In genomic region chr4:123748726-123749415, GRCm38 (mm10) we compare ENCODE assay signal across 8 mouse cellular contexts. TPM values are rescaled to one million over a fixed set of nuclear protein-coding genes. Genes with fewer than 3 reads are reported as not detected.
DNase-seq lines count a peak whose midpoint lies in the region; ATAC-seq and TF ChIP-seq lines count a peak whose summit lies in the region.

No protein-coding gene starts in this region.

- 13% methylated on average over 10 of the region's 10 CpGs for WGBS in lung, embryonic 14.5 days
- WGBS in neural tube, embryonic 13.5 days, result 14% methylated on average over 10 of the region's 10 CpGs

- H3K27ac ChIP-seq in lung, embryonic 14.5 days (ENCODE audit: low read depth), result no peak overlapping the region
- H3K27ac ChIP-seq in neural tube, embryonic 13.5 days (replicated peaks), result peak overlapping the region; percentile 97

- peak overlapping the region; percentile 97 for H3K4me3 ChIP-seq in lung, embryonic 14.5 days (ENCODE audit: low read depth, low read length)
- peak overlapping the region; percentile 100 for H3K4me3 ChIP-seq in neural tube, embryonic 13.5 days

- H3K9ac ChIP-seq in lung, embryonic 14.5 days, result peak overlapping the region; percentile 89
- H3K9ac ChIP-seq in neural tube, embryonic 13.5 days, result peak overlapping the region; percentile 95

- no peak for TF ChIP-seq CTCF in lung, embryonic 14.5 days (IDR thresholded peaks at IDR 0.05; ENCODE audit: low read depth)

- H3K9me3 ChIP-seq in lung, embryonic 14.5 days (ENCODE audit: low read depth, low read length), result no peaks in the 10 kb centered on the region
- H3K9me3 ChIP-seq in neural tube, embryonic 13.5 days, result no peaks in the 10 kb centered on the region

- DNase-seq in lung, embryonic 14.5 days, result no peak
- no peak for DNase-seq in lung, adult 18-20 months
- DNase-seq in c-Kit-positive CD71-positive TER-119-positive erythroid progenitor cells, embryonic 14.5 days (ENCODE audit: low spot score), result peak; percentile 34
- peak; percentile 51 for DNase-seq in induced T-regulatory cell, adult 2 months (ENCODE audit: low read depth)
- no peak for DNase-seq in ovary, adult 18-20 months (ENCODE audit: low spot score)
- no peak for DNase-seq in cerebellum, adult 18-20 months
- DNase-seq in left cerebral cortex, postnatal 14 days (ENCODE audit: low spot score in 2 of 2), result no peak

- peak overlapping the region; percentile 81 for H3K4me2 ChIP-seq in lung, embryonic 14.5 days
- peak overlapping the region; percentile 80 for H3K4me2 ChIP-seq in neural tube, embryonic 13.5 days

- intact Hi-C loops in left cerebral cortex, postnatal 14 days (cut with DNase I), result loop anchor here (5.0 kb wide), 1 partner anchor 62 kb away; no protein-coding TSS in a partner anchor

- no peaks in the 10 kb centered on the region for H3K36me3 ChIP-seq in lung, embryonic 14.5 days (ENCODE audit: insufficient read depth)
- H3K36me3 ChIP-seq in neural tube, embryonic 13.5 days, result no peaks in the 10 kb centered on the region

- H3K4me1 ChIP-seq in lung, embryonic 14.5 days (ENCODE audit: insufficient read depth), result peaks cover 7% of the 10 kb centered on the region; the same call in 1 of the 2 replicates
- peaks cover 52% of the 10 kb centered on the region for H3K4me1 ChIP-seq in neural tube, embryonic 13.5 days (replicated peaks)

- H3K27me3 ChIP-seq in lung, embryonic 14.5 days (ENCODE audit: insufficient read depth, low read length), result no peaks in the 10 kb centered on the region
- peaks cover 8% of the 10 kb centered on the region; the same call in 1 of the 2 replicates for H3K27me3 ChIP-seq in neural tube, embryonic 13.5 days

- no peak for ATAC-seq in lung, embryonic 14.5 days (ENCODE audit: insufficient read depth)
- ATAC-seq in neural tube, embryonic 13.5 days (ENCODE audit: low read depth), result no peak

RNA-seq across cellular contexts. Expression of gene Akirin1, which starts 1.3 kb away (rescaled TPM):
- polyA plus RNA-seq in lung, embryonic 14.5 days (2014; fragmentation: Nextera tagmentation; extraction: Ambion mirVana), result 48.0 and 49.6 TPM in 2 replicates
- polyA plus RNA-seq in neural tube, embryonic 13.5 days (2015; fragmentation: Nextera tagmentation; extraction: Ambion mirVana), result 81.7 and 88.7 TPM in 2 replicates
- total RNA-seq in left cerebral cortex, postnatal 14 days (2021), result 10 to 100 TPM; 63.3 to 66.8 TPM

RNA-seq across cellular contexts. Expression of gene Ndufs5, which starts 30.9 kb away (rescaled TPM):
- polyA plus RNA-seq in lung, embryonic 14.5 days (2014; fragmentation: Nextera tagmentation; extraction: Ambion mirVana), result 313 TPM in 2 replicates
- 469 and 474 TPM in 2 replicates for polyA plus RNA-seq in neural tube, embryonic 13.5 days (2015; fragmentation: Nextera tagmentation; extraction: Ambion mirVana)
- total RNA-seq in left cerebral cortex, postnatal 14 days (2021), result 100 to 1,000 TPM; 187 to 196 TPM

RNA-seq across cellular contexts. Expression of gene Rhbdl2, which starts 38.8 kb away (rescaled TPM):
- polyA plus RNA-seq in lung, embryonic 14.5 days (2014; fragmentation: Nextera tagmentation; extraction: Ambion mirVana), result 0.72 and 1.1 TPM in 2 replicates
- 0.64 and 1.5 TPM in 2 replicates for polyA plus RNA-seq in neural tube, embryonic 13.5 days (2015; fragmentation: Nextera tagmentation; extraction: Ambion mirVana)
- 1 to 10 TPM; 1.0 to 1.2 TPM for total RNA-seq in left cerebral cortex, postnatal 14 days (2021)

Comparison
In these comparisons a context has a peak if more than half of its experiments do, and no peak if none do; other contexts are left out.
1. DNase-seq: peak in c-Kit-positive CD71-positive TER-119-positive erythroid progenitor cells, embryonic 14.5 days (single experiment) and induced T-regulatory cell, adult 2 months (single experiment); none in lung, embryonic 14.5 days (single experiment), lung, adult 18-20 months (0 of 2), ovary, adult 18-20 months (single experiment), cerebellum, adult 18-20 months (0 of 2) and left cerebral cortex, postnatal 14 days (0 of 2).